Mouse (Mus musculus) spleen, postnatal 36 days (tissue): Measurements from ENCODE around the gene Gpr183.
A peak's percentile ranks its signal among the peaks of the same experiment; 100 is the strongest.

Source experiments
- DNase-seq, 2 experiments: peaks; one replicate each; pipeline ENCODE4 v3.0.0; 2022; ENCODE audit warnings: low spot score in 2 of 2, mixed read lengths in 1 of 2

Gpr183 gene

DNA sequence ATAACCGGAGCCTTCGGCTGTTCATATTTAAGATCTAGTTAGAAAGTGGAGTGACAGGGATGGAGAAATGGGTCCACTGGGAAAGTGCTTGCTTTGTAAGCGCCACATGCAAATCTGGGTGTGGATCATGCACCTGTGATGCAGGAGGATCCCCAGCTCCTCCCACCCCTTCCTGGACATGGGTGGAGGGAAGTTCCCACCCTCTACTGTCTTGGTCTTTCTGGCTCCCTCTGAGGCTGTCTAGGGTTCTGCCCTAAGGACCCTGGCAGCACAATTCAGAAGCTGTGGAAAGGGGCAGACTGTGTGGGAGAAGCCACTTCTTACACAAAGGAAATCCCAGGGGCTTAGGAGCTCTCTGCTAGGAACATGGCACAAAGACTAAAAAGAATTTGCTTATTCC is 33.4 kb downstream of the Gpr183 start:
- peak; percentile 77 to 78 for DNase-seq

DNA sequence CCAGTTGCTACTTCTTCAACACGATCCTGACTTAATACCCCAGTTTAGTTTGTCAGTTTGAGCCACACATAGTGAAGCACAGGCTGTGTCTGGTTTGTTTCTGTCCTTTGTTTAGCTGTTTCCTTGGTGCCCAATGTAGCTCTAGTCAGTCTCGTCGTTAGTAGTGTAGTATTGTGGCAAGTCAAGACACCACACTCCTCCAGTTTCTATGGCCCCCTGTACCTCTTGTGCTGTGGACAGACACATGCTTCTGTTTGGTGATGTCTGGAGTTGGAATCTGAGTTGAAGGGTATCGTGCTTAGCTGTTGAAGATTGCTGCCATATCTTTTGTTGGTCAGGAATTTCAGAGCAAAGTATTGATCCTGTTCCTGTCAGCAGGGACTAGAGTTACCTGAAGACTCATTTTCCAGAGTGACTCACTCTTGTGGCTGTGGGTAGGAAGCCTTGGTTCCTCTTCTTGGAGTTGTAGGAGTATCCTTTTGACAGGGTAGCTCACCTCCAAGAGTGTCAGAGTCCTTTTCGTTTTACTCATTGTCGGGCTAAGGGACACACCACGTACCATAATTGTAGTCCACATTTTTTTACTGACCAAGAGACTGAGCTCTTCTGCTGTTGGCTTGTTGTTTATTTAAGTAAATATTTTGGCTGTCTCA is 34.1 kb downstream of the Gpr183 start:
- no peak for DNase-seq

DNA sequence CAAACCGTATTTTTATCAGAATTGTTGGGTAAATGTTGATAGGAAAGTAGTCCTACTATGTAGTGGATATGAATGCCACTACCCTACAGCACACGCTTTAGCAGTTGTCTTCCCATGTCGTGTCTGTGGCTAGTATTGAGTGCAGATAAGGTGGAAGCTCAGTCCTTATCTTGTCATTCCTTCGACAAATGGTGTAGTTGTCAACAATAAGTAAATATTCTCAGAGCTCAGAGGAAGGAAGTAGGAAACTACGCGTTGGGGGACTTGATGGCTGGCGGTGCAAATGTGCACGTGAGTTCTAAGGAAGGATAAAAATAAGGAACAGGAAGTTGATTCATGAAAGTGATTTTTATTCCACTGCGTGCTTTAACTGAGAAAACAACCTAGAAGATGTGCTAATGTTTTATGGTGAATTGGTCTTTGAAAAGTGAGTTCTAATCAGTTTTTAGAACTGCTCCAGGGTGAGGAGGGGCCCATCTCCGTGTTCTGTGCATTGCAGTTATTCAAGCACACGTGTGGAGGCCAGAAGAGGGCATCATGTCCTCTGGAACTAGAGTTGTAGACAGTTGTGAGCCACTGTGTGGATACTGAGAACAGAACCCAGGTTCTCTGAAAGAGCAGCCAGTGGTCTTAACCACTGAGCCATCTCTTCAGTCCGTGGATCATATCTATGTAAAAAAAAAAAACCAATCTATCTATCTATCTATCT is 35.6 kb downstream of the Gpr183 start:
- peak; percentile 60 to 70 for DNase-seq

DNA sequence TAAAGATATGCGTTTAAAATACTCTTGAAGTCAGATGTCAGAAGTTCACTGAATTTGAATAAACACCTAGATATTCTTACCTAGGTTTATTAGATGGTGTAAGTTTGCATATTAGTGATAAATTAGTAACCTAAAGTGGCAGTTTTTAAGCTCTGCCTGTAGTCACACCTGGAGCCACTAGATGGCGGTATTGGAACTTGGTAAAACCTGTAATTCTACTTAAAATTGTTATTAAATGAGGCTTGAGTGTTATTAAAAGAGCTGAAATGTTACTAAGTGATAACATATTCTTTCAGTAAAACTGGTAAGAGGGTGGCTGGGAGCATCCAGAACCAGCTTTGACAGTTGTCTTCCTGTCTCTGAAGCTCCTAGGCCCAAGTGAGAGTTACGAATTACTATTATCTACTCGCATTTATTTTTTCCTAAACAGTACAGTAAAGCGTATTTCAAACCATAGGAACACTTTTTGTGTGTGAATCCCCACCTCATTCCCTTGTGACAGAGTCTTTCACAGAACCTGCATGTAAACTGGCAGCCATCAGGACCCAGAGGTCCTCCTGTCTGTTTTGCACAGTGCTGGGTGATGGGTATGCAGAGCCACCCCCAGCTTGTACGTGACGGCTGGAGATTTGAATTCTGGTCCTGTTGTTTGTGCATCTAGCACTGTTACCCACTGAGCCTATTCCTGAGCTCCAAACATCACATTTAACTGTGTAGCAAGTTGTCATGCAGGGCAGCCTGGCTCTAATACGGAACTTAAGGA is 36.4 kb downstream of the Gpr183 start:
- peak; percentile 61 to 80 for DNase-seq

DNA sequence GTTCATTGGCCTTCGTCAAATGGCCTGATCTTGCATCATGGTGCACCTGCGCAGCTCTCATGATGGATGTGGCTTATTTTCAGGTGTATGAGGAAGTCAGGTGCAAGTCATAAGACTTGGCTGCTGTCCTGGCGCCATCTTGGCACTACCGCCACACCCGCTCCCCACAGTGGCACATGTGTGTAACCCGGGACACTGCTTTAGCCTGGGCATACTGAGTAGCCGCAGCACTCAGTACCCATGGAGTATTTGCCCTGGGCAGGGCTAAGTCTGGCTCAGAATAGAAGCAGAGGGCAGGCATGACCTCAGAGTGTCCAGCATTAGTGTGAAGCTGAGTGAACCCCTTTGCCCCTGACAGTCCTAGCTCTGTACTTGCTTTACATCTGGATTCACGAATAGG is 37.5 kb downstream of the Gpr183 start:
- no peak for DNase-seq

DNA sequence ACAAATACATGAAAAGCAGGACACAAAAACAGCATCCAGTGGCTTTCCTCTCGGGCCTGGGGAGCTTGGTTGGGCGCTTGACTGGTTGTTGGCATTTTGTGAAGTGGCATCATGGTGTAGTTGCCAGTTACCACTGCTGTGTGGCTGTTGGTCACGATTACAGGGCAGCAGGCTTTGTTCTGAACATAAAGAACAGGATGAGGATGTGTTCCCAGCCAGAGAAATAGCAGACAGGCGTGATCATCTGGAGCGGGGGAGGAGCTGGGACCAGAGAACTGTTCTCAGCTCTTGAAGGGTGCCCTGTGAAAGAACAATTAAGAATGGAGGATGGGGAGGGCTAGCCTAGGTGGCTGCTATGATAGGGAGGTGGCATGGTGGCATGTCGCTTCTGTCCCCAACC is 38.1 kb downstream of the Gpr183 start:
- no peak for DNase-seq

DNA sequence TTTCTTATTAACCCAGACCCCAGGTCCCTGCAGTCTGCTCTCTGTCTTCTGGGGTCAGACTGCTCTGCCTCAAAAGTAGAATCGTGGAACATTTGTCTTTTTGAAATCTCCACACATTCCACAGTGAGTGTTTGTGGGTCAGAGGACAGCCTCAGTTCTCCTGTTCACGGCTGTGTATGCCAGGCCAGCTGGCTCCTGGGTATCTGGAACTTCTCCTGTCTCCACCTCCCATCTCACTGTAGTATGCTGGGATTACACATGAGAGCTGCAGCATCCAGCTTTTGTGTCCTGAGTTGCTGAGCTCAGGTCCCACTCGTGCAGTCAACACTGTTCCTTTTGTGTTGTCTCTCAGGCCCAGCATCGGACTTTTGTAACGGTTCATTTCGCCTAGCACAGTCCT is 40.1 kb downstream of the Gpr183 start:
- DNase-seq = no peak

DNA sequence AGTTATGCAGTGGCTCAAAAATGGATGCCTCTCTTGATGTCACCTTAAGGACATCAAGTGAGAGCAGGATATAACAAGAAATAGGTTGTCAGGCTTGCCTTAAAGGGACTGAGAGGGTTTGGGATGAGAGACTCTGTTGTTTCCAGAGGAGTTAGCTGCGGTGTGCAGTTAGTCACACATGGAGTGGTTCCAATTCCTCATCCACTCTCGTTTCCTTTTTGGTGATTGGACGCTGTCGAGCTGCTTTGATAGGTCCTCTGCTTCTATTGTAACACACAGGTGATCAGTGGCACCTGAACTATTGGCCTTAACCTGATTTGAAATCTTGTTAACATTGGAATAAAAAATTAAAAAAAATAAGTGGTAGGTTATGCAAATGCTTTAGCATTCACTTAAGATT is 42.3 kb downstream of the Gpr183 start:
- DNase-seq = no peak

DNA sequence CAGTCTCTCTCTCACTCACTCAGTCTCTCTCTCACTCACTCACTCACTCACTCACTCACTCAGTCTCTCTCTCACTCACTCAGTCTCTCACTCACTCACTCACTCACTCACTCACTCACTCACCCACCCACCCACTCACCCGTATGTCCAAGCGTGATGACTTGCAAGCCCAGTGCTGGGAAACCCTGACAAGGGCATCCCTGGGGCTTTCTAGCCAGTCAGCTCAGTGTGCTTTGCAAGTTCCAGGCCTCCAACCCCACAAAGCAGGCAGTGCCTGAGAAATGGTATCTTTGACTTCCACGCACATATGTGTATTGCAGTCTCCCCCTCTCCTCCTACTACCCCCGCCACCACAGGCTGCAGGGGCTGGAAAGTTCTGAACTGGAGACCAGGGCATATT is 43.0 kb downstream of the Gpr183 start:
- no peak for DNase-seq

DNA sequence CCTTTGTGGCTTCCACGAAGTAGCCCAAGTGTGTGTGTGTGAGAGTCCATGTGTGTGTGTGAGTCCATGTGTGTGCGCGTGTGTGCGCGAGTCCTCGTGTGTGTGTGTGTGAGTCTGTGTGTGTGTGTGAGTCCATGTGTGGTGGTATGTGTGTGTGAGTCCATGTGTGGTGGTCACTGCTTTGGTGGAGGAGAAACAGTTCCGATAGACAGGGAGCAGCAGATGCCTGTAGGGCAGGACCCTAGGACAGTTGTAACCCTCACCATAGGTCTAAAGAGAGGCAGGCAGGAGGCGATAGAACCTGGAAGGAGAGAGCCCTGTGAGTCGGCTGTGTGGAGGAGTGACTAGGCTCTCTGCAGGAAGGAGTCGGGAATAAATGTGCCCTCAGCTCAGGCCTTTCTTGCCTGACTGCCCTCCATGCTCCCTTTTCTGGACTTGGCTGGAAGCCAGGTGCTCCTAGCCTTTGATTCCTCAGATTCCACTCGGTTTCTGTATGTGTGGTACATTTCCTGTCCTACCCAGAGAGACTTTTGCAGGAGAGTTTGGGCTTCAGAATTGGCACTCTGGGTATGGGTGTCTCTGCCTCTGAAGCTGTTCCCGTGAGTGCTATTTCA is 44.4 kb downstream of the Gpr183 start:
- DNase-seq = peak in 1 of 2 experiments; percentile 10

DNA sequence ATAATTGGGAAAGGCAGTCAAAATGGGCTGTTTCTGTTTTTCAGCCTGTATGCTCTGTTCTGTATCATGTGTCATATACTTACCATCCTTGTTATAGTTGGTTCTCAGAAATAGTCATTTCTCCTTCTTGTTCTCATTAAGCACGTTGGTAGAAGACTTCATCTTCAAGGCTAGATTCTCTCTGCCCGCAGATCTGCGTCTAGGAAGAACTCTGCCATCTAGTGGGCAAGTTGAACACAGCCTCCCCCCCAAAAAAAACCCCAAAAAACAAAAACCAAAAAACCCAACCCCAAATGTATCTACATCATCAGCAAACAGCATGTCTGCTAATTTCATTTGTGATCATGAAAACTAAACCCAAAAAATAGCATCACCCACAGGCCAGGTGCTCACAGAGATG is 45.2 kb downstream of the Gpr183 start:
- DNase-seq = peak; percentile 44 to 52

DNA sequence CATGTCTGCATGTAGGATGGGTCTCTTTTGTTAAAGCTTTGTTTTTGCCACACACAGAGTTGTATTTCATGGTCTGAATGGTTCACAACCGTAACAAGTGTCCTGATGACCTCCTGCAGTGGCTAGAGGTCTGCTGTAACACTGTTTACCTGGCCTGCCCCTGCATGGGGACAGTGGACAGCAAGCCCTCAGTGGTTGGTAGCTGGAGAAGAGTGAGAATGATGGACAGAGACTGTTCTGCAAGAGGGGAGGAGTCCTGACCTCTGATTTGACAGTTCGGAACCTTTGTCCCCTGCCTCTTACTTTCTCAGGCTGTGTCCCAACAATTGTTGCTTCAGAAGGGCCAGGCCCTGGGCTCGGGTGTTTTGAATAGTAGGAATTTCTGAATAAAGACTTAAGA is 46.7 kb downstream of the Gpr183 start:
- no peak for DNase-seq

DNA sequence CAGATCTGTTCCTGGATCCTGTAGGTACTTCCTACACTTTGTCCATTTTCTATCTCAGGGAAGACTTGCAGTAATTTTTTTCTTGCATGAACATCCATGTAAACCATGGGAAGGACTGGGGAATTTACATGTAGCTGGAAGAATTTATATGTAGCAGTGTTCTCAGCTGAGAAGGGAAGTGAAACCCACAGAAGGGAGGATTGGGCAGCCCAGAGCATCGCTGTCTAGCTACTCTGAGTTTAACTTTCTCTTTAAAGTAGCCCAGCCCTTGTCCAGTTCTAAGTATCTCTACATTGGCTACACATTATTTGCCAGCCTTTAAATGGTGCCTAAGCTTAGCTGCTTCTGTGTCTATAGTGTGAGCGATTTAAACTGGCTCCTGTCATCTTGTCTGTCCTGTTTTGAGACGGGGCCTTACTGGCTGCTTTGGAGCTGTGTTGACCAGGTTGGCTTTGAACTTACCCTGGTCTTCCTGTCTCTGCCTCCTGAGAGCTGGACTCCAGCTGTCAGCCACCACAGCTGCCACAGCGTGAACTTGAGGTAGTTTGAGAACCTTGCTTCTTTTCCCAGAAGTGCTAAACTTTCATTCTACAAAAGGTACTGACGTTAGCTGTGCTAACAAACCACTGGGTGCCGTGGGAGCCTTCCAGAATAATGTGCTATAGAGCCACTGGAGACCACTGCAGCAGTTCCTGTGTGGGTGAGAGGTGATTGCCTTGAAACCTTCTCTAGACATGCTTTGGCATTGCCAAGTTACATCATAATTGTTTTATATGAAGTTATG is 48.5 kb downstream of the Gpr183 start:
- peak; percentile 73 to 75 for DNase-seq

DNA sequence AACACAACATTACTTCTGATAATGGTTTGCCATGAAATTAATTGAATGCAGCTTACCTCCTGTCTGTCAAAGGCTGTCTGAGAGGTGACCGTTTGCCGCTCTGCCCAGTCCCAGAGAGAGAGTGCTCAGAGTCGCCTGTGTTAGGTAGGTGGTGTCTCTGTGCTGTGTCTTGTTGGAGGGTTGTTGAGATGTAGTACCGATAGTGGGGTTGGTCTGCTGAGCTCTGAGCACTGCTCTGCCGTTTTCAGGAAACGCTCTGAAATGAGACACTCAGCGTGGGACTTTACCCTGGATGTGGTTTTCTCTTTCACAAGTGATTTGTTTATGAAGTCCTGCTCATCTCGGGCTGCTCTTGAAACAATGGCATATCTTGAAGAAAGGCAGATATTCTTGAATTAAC is 49.4 kb downstream of the Gpr183 start, which contains the start of gene Gpr18:
Gene Gpr18, minus strand, starts transcription at position 161 of the 400 bp plus-strand sequence.
- DNase-seq = peak; percentile 87 to 89

DNA sequence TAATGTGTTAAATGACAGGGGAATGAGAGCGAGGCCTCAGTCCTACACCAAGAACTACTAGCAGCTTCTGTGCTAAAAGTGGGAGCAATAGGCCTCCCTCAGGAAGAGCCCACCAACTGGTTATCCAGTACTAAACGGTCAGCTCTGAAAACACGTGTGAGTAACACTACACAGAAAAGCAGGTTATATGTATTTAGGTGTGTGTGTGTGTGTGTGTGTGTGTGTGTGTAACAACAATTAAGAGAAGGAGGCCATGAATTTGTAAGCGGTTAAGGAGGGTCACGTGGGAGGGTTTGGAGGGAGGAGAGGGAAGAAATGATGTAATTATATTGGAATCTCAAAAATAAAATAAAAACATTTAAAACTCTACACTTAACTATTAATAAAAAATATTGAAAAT is 49.9 kb downstream of the Gpr183 start:
- no peak for DNase-seq

DNA sequence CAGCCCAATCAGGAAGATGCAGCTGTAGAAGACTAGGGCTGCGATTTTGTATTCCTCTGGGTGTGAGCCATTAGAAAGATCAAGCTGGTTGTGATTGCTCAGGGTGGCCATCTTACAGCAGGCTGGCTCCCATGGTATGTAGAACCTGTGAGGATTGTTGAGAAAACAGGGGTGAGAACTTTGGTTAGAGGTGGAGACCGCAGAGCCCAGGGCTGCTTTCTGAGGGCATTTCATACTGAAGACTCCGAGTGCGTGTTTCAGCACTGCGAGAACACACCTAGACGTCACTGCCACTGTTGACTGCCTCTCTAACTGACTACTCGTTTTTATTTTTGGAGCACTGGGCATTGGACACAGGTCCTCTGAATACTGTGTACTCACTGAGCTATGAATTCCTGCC is 52.5 kb downstream of the Gpr183 start:
- DNase-seq = no peak

DNA sequence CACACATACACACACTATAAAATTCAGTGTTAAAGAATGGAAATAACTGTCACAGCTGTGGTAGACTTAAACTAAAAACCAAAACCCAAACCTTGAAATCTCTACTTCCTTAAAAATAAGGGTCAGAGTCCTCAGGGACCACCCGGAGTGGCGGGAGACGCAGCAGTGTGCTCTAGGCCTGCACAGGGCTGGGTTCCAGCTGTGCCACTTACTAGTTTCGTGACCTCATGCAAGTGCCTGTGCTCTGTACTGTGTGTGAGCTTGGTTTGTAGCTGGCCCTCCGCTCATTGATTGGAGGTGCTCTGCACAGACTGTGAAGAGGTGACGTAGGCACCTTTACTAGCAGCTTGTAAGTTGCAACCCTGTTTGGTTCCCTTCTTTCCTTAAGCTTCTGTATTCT is 55.1 kb downstream of the Gpr183 start:
- peak in 1 of 2 experiments; percentile 21 for DNase-seq

DNA sequence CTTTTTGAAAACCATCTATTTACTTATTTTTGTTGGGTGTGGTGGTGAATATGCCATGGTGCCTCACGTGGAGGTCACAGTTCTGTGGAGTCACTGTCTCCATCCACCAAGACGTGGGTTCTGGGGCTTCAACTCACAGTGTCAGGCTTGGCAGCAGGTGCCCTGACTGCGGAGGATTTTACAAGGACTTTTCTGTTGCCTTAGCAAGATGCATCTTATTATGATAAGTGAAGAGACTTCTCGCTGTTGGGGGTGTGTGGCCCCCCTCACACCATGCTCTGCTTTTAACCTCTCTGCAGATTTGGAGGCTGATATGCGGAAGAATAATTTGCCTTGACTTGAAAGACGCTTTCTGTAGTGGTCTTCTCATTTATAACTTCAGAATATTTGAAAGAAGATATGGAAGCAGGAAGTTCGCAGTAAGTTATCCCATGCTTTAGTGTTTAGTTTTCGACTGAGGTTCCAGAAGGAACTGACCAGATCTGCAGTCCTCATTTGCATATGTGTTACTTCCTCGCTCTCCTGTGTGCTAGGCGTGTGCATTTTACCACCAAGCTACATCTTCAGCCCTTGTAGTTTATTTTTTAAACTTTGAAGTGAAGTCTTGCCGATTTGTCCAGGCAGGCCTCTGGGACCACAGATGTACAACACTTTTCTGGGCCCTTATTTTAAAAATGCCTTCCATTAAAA is 57.9 kb downstream of the Gpr183 start:
- no peak for DNase-seq

DNA sequence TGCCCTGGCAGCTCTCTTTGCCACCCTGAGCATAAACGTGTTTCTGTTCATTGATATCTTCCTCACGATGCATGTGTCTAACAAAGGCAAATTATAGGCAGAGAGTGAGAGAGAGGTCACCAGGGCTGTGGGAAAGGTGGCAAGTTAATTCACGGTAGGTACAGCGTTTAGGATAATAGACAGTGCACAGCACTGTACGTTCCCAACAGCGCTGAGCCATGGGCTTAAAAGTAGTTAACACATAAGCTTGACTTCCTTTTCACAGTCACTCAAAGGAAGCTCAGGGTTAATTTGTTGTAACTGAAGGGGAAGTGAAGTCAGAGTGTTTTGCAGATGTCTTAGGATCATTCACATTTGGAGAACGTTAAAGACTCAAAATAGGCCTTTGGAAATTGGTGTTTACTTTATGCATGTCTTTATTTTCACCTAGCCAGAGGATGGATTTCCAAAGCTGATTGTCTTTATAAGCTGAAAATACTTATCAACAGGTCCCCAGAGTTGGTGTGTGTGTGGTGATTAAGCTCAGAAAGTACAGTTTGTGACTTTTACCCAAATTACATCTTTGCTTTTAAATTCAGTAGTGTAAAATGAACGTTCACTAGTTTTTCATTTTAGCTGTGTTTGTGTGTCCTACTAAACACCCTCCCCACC is 58.5 kb downstream of the Gpr183 start:
- DNase-seq = peak; percentile 35 to 58

DNA sequence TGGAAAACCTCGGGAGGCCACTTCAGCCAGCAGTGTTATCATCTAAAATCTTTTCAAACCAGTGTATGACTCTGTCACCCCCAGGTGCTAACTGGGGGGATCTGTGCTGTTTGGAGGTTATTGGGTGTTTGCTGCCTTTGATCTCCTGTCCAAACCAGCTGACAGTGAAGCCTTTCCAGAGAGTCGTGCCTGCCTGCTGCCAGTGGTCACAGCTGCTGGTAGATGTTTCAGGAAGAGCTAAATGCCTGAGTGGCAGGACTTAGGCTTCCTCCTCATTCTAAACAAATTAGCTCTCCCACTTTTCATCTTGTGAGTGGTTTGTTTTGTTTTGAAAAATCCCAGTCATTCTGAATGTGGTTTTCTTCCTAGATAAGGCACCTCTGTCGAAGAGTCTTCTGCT is 60.2 kb downstream of the Gpr183 start:
- no peak for DNase-seq
